Mouse (Mus musculus) neural tube, embryonic 11.5 days (tissue): ENCODE data around the gene Olfm1. TPM values are rescaled to one million over a fixed set of nuclear protein-coding genes. Genes with fewer than 3 reads are reported as not detected.

Source experiments
- ATAC-seq: fragments of 200-750 bp; cut with Nextera tagmentation; 2 replicates; pipeline ENCODE4 v1.8.0; 2017; ENCODE audit warnings: moderate number of reproducible peaks, mild to moderate bottlenecking, moderate TSS enrichment, moderate library complexity; ENCODE audit not compliant: insufficient read depth, low FRiP score, low TSS enrichment
- DNase-seq: peaks from one replicate; pipeline ENCODE4 v3.0.0-alpha.2; 2015; ENCODE audit warnings: low spot score
- H3K27ac ChIP-seq: fragments of 300-500 bp; sonication (generic); 2 replicates; pipeline ENCODE4 v1.5.1; 2014; ENCODE audit warnings: low read depth, mild to moderate bottlenecking, low read length
- H3K27me3 ChIP-seq: fragments of 300-500 bp; sonication (generic); 2 replicates; pipeline ENCODE4 v1.6.1; 2014; ENCODE audit warnings: mild to moderate bottlenecking, low read length, mixed read lengths; ENCODE audit not compliant: control insufficient read depth, insufficient read depth
- H3K36me3 ChIP-seq: fragments of 300-500 bp; sonication (generic); 2 replicates; pipeline ENCODE4 v1.6.1; 2014; ENCODE audit warnings: mild to moderate bottlenecking, low read length, moderate library complexity, mixed read lengths; ENCODE audit not compliant: control insufficient read depth, insufficient read depth
- H3K4me1 ChIP-seq: fragments of 300-500 bp; sonication (generic); 2 replicates; pipeline ENCODE4 v1.6.1; 2014; ENCODE audit warnings: low read length, mixed read lengths; ENCODE audit not compliant: control insufficient read depth, insufficient read depth
- H3K4me2 ChIP-seq: fragments of 300-500 bp; sonication (generic); 2 replicates; pipeline ENCODE4 v1.6.1; 2014; ENCODE audit warnings: low read depth, mild to moderate bottlenecking, moderate library complexity
- H3K4me3 ChIP-seq: fragments of 300-500 bp; sonication (generic); 2 replicates; pipeline ENCODE4 v1.5.1; 2014; ENCODE audit warnings: low read depth, low read length
- H3K9ac ChIP-seq: fragments of 300-500 bp; sonication (generic); 2 replicates; pipeline ENCODE4 v1.6.1; 2014; ENCODE audit warnings: mild to moderate bottlenecking, low read length
- H3K9me3 ChIP-seq: fragments of 300-500 bp; sonication (generic); 2 replicates; pipeline ENCODE4 v1.6.1; 2016; ENCODE audit warnings: low read length; ENCODE audit not compliant: control insufficient read depth
- WGBS: fragments of 180-500 bp; shearing (Covaris S2); extraction: QIAGEN DNeasy Blood & Tissue Kit; methylation state at CpG from one replicate; pipeline ENCODE4 v1.1.7; 2014; 5-methylcytosine and 5-hydroxymethylcytosine counted together
- polyA plus RNA-seq: library from polyadenylated mRNA; unstranded; fragments of >200 nt; fragmentation: Nextera tagmentation; extraction: Ambion mirVana; gene quantifications from 2 replicates; pipeline ENCODE4 v1.2.1, GENCODE M21; 2014

Gene Olfm1
- polyA plus RNA-seq, 1 experiment from 2014 or later, result 118 TPM

DNA sequence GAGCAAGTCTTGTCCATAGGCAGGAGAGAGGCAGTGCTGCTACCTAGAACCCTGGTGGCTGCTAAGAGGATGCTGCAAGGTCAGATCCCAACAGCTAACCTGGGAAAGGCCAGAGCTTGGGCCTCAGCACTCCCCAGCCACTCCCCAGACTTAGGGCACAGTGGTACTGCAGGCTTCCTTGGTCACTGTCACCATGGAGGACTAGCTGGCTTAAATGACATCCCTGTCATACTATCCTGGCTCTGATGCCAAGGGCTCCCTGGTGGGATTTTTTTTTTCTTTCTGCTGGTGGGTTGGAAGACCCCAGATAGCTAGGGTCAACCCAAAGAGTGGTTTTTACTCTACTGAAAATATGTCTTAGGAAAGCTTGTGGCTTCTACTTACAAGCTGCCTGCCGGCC, 25.0 kb downstream of the Olfm1 start:
- Histone ChIP-seq H3K27me3 (no peaks in the 10 kb centered on the region), H3K27ac (no peak overlapping the region), H3K9ac (no peak overlapping the region), H3K36me3 (no peaks in the 10 kb centered on the region; the same call in 1 of the 2 replicates), H3K4me1 (no peaks in the 10 kb centered on the region), H3K4me2 (no peak overlapping the region), H3K4me3 (no peak overlapping the region), H3K9me3 (no peaks in the 10 kb centered on the region)
- WGBS, result 96% methylated on average over 1 of the region's 1 CpGs
- no peak for DNase-seq
- ATAC-seq, result no peak

DNA sequence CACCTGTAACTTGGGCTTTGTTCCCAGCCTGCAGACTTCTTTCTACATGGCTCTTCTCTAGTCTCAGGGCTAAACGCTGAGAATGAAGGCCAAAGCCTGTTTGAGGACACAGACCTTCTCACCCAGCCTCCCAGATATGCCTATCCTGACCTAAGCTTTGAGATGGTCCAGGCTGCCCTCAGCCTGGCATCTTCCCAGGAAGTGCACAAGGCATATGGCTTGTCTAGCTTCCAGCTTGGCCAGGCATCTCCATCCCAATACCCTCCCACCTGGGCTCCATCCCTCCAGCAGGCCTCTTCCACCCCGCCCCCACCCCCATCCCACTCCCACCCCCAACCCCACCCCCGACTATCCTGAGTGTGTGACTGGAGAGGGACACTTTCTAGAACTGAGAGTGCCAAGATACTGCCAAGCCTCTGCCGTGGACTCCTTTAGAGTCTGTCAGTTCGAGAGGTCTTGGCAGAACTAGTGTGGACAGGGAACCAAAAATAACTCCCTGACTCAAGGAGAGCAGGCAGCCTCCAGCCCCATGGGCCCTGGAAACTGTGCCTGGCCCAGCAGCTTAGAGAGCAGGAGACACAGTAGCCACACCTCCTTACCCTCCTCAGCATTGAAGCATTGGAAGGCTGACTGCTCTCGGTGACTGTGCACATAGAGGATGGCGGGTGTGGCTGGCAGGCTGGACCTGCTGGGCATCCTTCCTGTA, 26.0 kb downstream of the Olfm1 start:
- Histone ChIP-seq H3K9ac (no peak overlapping the region), H3K27ac (no peak overlapping the region), H3K4me3 (no peak overlapping the region), H3K27me3 (no peaks in the 10 kb centered on the region), H3K4me1 (no peaks in the 10 kb centered on the region), H3K36me3 (no peaks in the 10 kb centered on the region; the same call in 1 of the 2 replicates), H3K4me2 (no peak overlapping the region), H3K9me3 (no peaks in the 10 kb centered on the region)
- DNase-seq, result no peak
- no peak for ATAC-seq
- 72% methylated on average over 7 of the region's 7 CpGs for WGBS

- H3K36me3 ChIP-seq, result no peaks in the 10 kb centered on the region; the same call in 1 of the 2 replicates
- no peak overlapping the region for H3K9ac ChIP-seq
- DNase-seq (no peak), ATAC-seq (no peak)
- no peak overlapping the region for H3K4me3 ChIP-seq
- 82% methylated on average over 1 of the region's 1 CpGs for WGBS
- no peaks in the 10 kb centered on the region for H3K4me1 ChIP-seq
- H3K4me2 ChIP-seq, result no peak overlapping the region
- H3K27ac ChIP-seq, result no peak overlapping the region
- no peaks in the 10 kb centered on the region for H3K27me3 ChIP-seq
- H3K9me3 ChIP-seq, result no peaks in the 10 kb centered on the region
Measured at GRCm38 (mm10) chr2:28219625-28220024, 26.8 kb downstream of the Olfm1 start.

- Histone ChIP-seq H3K27me3 (no peaks in the 10 kb centered on the region), H3K4me3 (no peak overlapping the region), H3K9ac (no peak overlapping the region), H3K4me1 (no peaks in the 10 kb centered on the region), H3K27ac (no peak overlapping the region), H3K9me3 (no peaks in the 10 kb centered on the region), H3K36me3 (no peaks in the 10 kb centered on the region), H3K4me2 (no peak overlapping the region)
- DNase-seq (no peak), ATAC-seq (no peak)
- WGBS, result 77% methylated on average over 2 of the region's 2 CpGs
Measured at GRCm38 (mm10) chr2:28221803-28222202, 29.0 kb downstream of the Olfm1 start.

DNA sequence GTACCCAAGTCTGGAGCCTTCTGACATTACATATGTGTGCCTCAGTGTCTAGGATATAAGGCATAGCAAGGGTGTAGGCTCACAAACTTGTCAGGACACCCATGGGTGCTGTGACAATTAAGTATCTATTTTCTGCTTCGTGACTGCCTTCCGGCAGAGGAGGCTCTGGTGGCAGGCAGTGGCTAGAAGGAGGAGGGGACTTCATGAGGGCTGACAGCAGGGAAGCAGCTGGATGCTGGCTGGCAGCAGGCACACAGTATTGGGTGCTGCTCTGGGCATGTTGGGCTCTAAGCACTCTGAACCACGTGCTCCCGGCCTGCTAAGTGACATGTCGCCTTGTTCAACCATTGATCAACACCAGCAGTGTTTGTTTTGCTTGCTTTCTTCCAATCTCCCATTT, 32.0 kb downstream of the Olfm1 start:
- Histone ChIP-seq H3K9me3 (no peaks in the 10 kb centered on the region), H3K27ac (no peak overlapping the region), H3K27me3 (no peaks in the 10 kb centered on the region), H3K4me1 (no peaks in the 10 kb centered on the region), H3K4me3 (no peak overlapping the region), H3K9ac (no peak overlapping the region), H3K4me2 (no peak overlapping the region), H3K36me3 (no peaks in the 10 kb centered on the region; the same call in 1 of the 2 replicates)
- no peak for DNase-seq
- WGBS, result 83% methylated on average over 5 of the region's 5 CpGs
- no peak for ATAC-seq

- ATAC-seq (no peak), DNase-seq (no peak)
- Histone ChIP-seq H3K9ac (no peak overlapping the region), H3K27ac (no peak overlapping the region), H3K27me3 (no peaks in the 10 kb centered on the region), H3K36me3 (no peaks in the 10 kb centered on the region; the same call in 1 of the 2 replicates), H3K4me1 (no peaks in the 10 kb centered on the region), H3K4me3 (no peak overlapping the region), H3K9me3 (no peaks in the 10 kb centered on the region), H3K4me2 (no peak overlapping the region)
- WGBS, result 69% methylated on average over 3 of the region's 3 CpGs
Measured at GRCm38 (mm10) chr2:28225906-28226305, 33.1 kb downstream of the Olfm1 start.

DNA sequence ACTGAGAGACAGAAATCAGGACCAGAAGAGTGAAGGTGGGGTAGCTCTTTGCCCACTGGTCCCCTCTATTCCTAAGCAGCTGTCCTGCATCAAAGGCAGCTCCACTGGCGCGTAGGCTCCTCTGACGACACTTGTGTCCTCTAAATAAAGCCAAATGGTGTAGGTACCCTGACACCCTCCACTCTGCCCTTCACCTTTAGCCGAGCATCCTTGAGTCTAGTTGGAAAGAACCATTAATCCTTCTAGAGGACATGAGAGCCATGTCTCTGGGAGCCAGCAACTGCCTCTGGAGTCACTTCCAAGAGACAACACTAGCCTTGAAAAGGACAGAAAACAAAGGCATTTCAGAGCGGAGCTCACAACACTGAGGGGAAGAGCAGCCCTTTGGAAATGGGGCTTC, 34.2 kb downstream of the Olfm1 start:
- no peaks in the 10 kb centered on the region for H3K9me3 ChIP-seq
- no peak overlapping the region for H3K27ac ChIP-seq
- WGBS, result 64% methylated on average over 5 of the region's 5 CpGs
- no peak overlapping the region for H3K4me2 ChIP-seq
- no peak for ATAC-seq
- DNase-seq, result no peak
- H3K4me1 ChIP-seq, result no peaks in the 10 kb centered on the region
- H3K36me3 ChIP-seq, result no peaks in the 10 kb centered on the region; the same call in 1 of the 2 replicates
- H3K4me3 ChIP-seq, result no peak overlapping the region
- H3K27me3 ChIP-seq, result no peaks in the 10 kb centered on the region
- no peak overlapping the region for H3K9ac ChIP-seq

DNA sequence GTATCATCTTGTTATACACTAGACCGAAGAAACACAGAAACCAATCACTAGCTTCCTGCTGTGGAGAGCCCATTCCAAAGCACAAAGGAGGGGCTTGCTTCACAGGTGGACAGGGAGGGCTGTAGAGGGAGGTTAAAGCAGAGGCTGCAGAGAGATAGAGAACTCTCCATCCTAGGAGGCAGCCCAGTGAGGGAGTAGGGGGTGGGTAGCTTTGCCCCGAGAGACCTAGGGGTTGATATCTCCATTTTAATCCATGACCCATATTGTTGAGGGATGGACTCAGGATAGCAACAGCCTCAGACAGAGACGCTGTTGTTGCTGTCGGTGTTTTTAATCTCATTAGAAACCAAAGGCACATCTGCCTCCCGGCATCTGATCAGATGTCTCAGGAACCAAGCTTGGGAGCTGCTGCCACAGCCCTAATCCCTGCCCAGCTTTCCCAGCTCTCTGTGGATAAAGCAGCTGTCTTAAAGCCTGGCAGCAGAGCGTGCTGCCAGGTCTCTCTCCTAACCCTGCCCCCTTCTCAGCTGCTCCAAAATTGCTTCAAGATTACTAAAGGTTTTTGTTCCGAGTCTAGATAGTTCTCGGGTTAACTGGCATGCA, 34.9 kb downstream of the Olfm1 start:
- Histone ChIP-seq H3K27me3 (no peaks in the 10 kb centered on the region), H3K4me1 (no peaks in the 10 kb centered on the region), H3K4me2 (no peak overlapping the region), H3K9me3 (no peaks in the 10 kb centered on the region), H3K36me3 (no peaks in the 10 kb centered on the region; the same call in 1 of the 2 replicates), H3K4me3 (no peak overlapping the region), H3K9ac (no peak overlapping the region), H3K27ac (no peak overlapping the region)
- WGBS, result 66% methylated on average over 8 of the region's 8 CpGs
- ATAC-seq, result no peak
- no peak for DNase-seq

DNA sequence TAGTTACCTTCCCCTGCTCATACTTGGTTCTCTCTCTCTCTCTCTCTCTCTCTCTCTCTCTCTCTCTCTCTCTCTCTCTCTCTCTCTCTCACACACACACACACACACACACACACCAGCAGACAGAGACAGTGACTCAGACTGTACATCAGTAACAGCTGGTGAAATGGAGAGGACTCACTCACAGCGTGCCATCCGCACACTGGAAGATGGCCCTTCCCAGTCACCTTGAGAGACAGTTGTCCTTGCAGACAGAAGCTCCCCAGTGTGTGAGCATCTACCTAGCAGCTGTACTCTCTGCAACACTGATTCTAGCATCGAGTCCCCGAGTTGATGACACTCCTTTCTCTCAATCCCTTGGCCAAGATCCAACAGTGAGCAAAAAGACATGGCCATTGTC, 35.6 kb downstream of the Olfm1 start:
- WGBS, result 85% methylated on average over 4 of the region's 4 CpGs
- H3K27me3 ChIP-seq, result no peaks in the 10 kb centered on the region
- no peak for DNase-seq
- H3K4me3 ChIP-seq, result no peak overlapping the region
- no peaks in the 10 kb centered on the region for H3K4me1 ChIP-seq
- no peak overlapping the region for H3K4me2 ChIP-seq
- no peak for ATAC-seq
- H3K27ac ChIP-seq, result no peak overlapping the region
- no peak overlapping the region for H3K9ac ChIP-seq
- H3K9me3 ChIP-seq, result no peaks in the 10 kb centered on the region
- no peaks in the 10 kb centered on the region; the same call in 1 of the 2 replicates for H3K36me3 ChIP-seq
